ENCODE assay signal across 17 mouse cellular contexts in genomic region chr2:121522006-121522405, GRCm38 (mm10). TPM values are rescaled to one million over a fixed set of nuclear protein-coding genes. Genes with fewer than 3 reads are reported as not detected.
DNase-seq lines count a peak whose midpoint lies in the region; ATAC-seq and TF ChIP-seq lines count a peak whose summit lies in the region.
"Had no signal": no experiment of that assay in that cellular context is flagged by ENCODE, and none has a peak within 500 bp of the region (broad histone marks: within the 10 kb centered on the region; RNA-seq: fewer than 3 reads in every experiment).

No protein-coding gene starts in this region.

- H3K27me3 ChIP-seq in MEL (ENCODE audit: control insufficient read depth in 1 of 2, insufficient read depth in 2 of 2, low read length in 2 of 2): no peaks in the 10 kb centered on the region
- H3K27me3 ChIP-seq: forebrain, embryonic 13.5 days; hindbrain, embryonic 12.5 days; intestine, embryonic 15.5 days; limb, embryonic 12.5 days had no signal

- peak overlapping the region; percentile 37; the same call in 1 of the 2 replicates for H3K9ac ChIP-seq in MEL (ENCODE audit: control insufficient read depth, low read depth, low read length, poor library complexity, severe bottlenecking)
- H3K9ac ChIP-seq: forebrain, embryonic 13.5 days; hindbrain, embryonic 12.5 days; intestine, embryonic 15.5 days; limb, embryonic 12.5 days; liver, embryonic 14.5 days had no signal

- no peak for ATAC-seq in CD4-positive, CD25-positive, alpha-beta regulatory T cell, adult 4 months
- ATAC-seq: activated CD4-positive, CD25-positive, alpha-beta regulatory T cell, adult 4 months; forebrain, embryonic 13.5 days; intestine, embryonic 15.5 days had no signal

- H3K4me3 ChIP-seq in left cerebral cortex, adult 2 months: no peak overlapping the region
- peak overlapping the region in 1 of 2 experiments; percentile 35; a peak in 2 of 4 replicates for H3K4me3 ChIP-seq in MEL (ENCODE audit: control insufficient read depth in 1 of 2, insufficient read depth in 1 of 2, low read depth in 2 of 2, low read length in 2 of 2)
- H3K4me3 ChIP-seq: forebrain, embryonic 13.5 days; hindbrain, embryonic 12.5 days; intestine, embryonic 15.5 days; limb, embryonic 12.5 days had no signal

- H3K36me3 ChIP-seq in MEL (ENCODE audit: control insufficient read depth in 1 of 2, insufficient read depth in 2 of 2, low read length in 2 of 2): peaks cover 11 to 21% of the 10 kb centered on the region in 2 experiments

- DNase-seq in left cerebral cortex, adult 2 months (ENCODE audit: extremely low spot score in 1 of 2, low spot score in 2 of 2): peak in 1 of 2 experiments; percentile 26
- no peak for DNase-seq in left cerebral cortex, postnatal 10 days (ENCODE audit: extremely low spot score in 1 of 2, low spot score in 2 of 2)
- DNase-seq in MEL (ENCODE audit: low read depth, low spot score): peak; percentile 91
- DNase-seq in c-Kit-positive CD71-positive TER-119-positive erythroid progenitor cells, embryonic 14.5 days (ENCODE audit: low spot score): peak; percentile 48
- DNase-seq in telencephalon, adult 2 months (ENCODE audit: low read depth, low spot score): peak; percentile 57
- DNase-seq in spleen, postnatal 4 days (ENCODE audit: low spot score in 2 of 2): no peak
- DNase-seq: adrenal gland, postnatal 36 days; cerebellum, postnatal 10 days; gastrocnemius, postnatal 25 days; kidney, postnatal 4 days had no signal

- peak overlapping the region; percentile 48; the same call in 1 of the 2 replicates for H3K27ac ChIP-seq in left cerebral cortex, adult 2 months
- peak overlapping the region; percentile 94 for H3K27ac ChIP-seq in MEL (ENCODE audit: control insufficient read depth, low read depth, low read length)
- H3K27ac ChIP-seq: forebrain, embryonic 13.5 days; hindbrain, embryonic 12.5 days; intestine, embryonic 15.5 days; limb, embryonic 12.5 days; liver, embryonic 14.5 days had no signal

- TF ChIP-seq CTCF in left cerebral cortex, adult 2 months (IDR thresholded peaks at IDR 0.05): no peak
- no peak for TF ChIP-seq CTCF in MEL (IDR thresholded peaks at IDR 0.05 in 2 of 3, conservative IDR thresholded peaks at IDR 0.05 in 1 of 3; ENCODE audit: control insufficient read depth in 1 of 3, insufficient read depth in 1 of 3, low read depth in 2 of 3, low read length in 3 of 3, poor library complexity in 1 of 3, severe bottlenecking in 1 of 3)

- no peak for TF ChIP-seq POLR2A in MEL (IDR thresholded peaks at IDR 0.05; ENCODE audit: control insufficient read depth in 1 of 2, insufficient read depth in 1 of 2, low read depth in 1 of 2, low read length in 2 of 2, poor library complexity in 1 of 2)

- H3K79me2 ChIP-seq in MEL (ENCODE audit: control insufficient read depth, insufficient read depth, low read length, poor library complexity): peaks cover 2% of the 10 kb centered on the region; the same call in 1 of the 2 replicates

- TF ChIP-seq EP300 in MEL (IDR thresholded peaks at IDR 0.05; ENCODE audit: low read depth in 1 of 2, low read length in 2 of 2): no peak

- no peak for TF ChIP-seq RAD21 in MEL (IDR thresholded peaks at IDR 0.05; ENCODE audit: low read depth, low read length)

- no peaks in the 10 kb centered on the region for H3K9me3 ChIP-seq in MEL (replicated peaks; ENCODE audit: insufficient read depth, low read length)
- H3K9me3 ChIP-seq: forebrain, embryonic 13.5 days; hindbrain, embryonic 12.5 days; intestine, embryonic 15.5 days; limb, embryonic 12.5 days had no signal

- intact Hi-C loops in left cerebral cortex, adult 2 months (cut with DNase I): loop anchor here (10.0 kb wide), 1 partner anchor 93 kb away; no protein-coding TSS in a partner anchor
- intact Hi-C loops in left cerebral cortex, postnatal 10 days (cut with DNase I): no loop called here

- H3K4me1 ChIP-seq in MEL (ENCODE audit: control insufficient read depth in 1 of 2, insufficient read depth in 2 of 2, low read length in 2 of 2): peaks cover 8 to 11% of the 10 kb centered on the region in 2 experiments
- H3K4me1 ChIP-seq: forebrain, embryonic 13.5 days; hindbrain, embryonic 12.5 days; intestine, embryonic 15.5 days; limb, embryonic 12.5 days had no signal

TF ChIP-seq in MEL, 35 proteins besides CTCF, POLR2A, EP300 and RAD21:
- TF ChIP-seq NELFE (IDR thresholded peaks at IDR 0.05; ENCODE audit: low read depth, low read length) (no peak), E2F4 (IDR thresholded peaks at IDR 0.05; ENCODE audit: borderline replicate concordance, low read depth, low read length) (no peak), SIN3A (IDR thresholded peaks at IDR 0.05; ENCODE audit: low read length) (no peak), BHLHE40 (IDR thresholded peaks at IDR 0.05; ENCODE audit: borderline replicate concordance, low read depth, low read length) (no peak), GABPA (IDR thresholded peaks at IDR 0.05; ENCODE audit: low read depth, low read length) (no peak), SMC3 (IDR thresholded peaks at IDR 0.05; ENCODE audit: low read depth, low read length) (no peak), USF2 (IDR thresholded peaks at IDR 0.05; ENCODE audit: borderline replicate concordance in 1 of 2, insufficient read depth in 1 of 2, low read depth in 1 of 2, low read length in 2 of 2) (no peak), TBP (IDR thresholded peaks at IDR 0.05; ENCODE audit: low read depth, low read length) (no peak), RCOR1 (IDR thresholded peaks at IDR 0.05; ENCODE audit: low read depth, low read length) (no peak), CHD2 (IDR thresholded peaks at IDR 0.05; ENCODE audit: low read length) (no peak), ZNF384 (IDR thresholded peaks at IDR 0.05; ENCODE audit: low read depth, low read length) (no peak), UBTF (IDR thresholded peaks at IDR 0.05; ENCODE audit: borderline replicate concordance, insufficient read depth, low read depth, low read length) (no peak)

RNA-seq across cellular contexts. Expression of gene Wdr76, which starts 15.5 kb away (rescaled TPM):
- total RNA-seq in left cerebral cortex, adult 2 months (2021): 1 to 10 TPM; 4.5 to 5.5 TPM
- 1 to 10 TPM; 4.2 to 4.4 TPM for total RNA-seq in left cerebral cortex, postnatal 10 days (2021)
- 23.2 and 23.5 TPM in 2 replicates for total RNA-seq in MEL (2012; rRNA removed)
- polyA plus RNA-seq in MEL (2012; ENCODE audit: insufficient read depth in 1 of 2, insufficient read length in 2 of 2, low read depth in 1 of 2, low replicate concordance in 2 of 2, missing spikeins in 1 of 2): 10 to 100 TPM in 1 of 2 experiments, not detected in 1; 21.8 TPM
- polyA plus RNA-seq in CD4-positive, CD25-positive, alpha-beta regulatory T cell, adult 4 months (2017; shearing (Covaris generic)): 10 to 100 TPM in 1 of 2 experiments, 1 to 10 TPM in 1; 7.2 to 11.2 TPM

RNA-seq across cellular contexts. Expression of gene Mfap1a, which starts 15.5 kb away (rescaled TPM):
- 10 to 100 TPM; 33.3 TPM for total RNA-seq in left cerebral cortex, adult 2 months (2021)
- 10 to 100 TPM; 31.2 to 32.7 TPM for total RNA-seq in left cerebral cortex, postnatal 10 days (2021)
- total RNA-seq in MEL (2012; rRNA removed): 23.5 and 23.8 TPM in 2 replicates
- 10 to 100 TPM in 1 of 2 experiments, not detected in 1; 29.3 TPM for polyA plus RNA-seq in MEL (2012; ENCODE audit: insufficient read depth in 1 of 2, insufficient read length in 2 of 2, low read depth in 1 of 2, low replicate concordance in 2 of 2, missing spikeins in 1 of 2)
- polyA plus RNA-seq in CD4-positive, CD25-positive, alpha-beta regulatory T cell, adult 4 months (2017; shearing (Covaris generic)): 10 to 100 TPM; 28.6 to 43.0 TPM

RNA-seq across cellular contexts. Expression of gene Mfap1b, which starts 48.1 kb away (rescaled TPM):
- total RNA-seq in left cerebral cortex, adult 2 months (2021): 10 to 100 TPM; 40.9 to 41.5 TPM
- total RNA-seq in left cerebral cortex, postnatal 10 days (2021): 10 to 100 TPM; 35.1 to 37.0 TPM
- 17.2 and 20.3 TPM in 2 replicates for total RNA-seq in MEL (2012; rRNA removed)
- 10 to 100 TPM in 1 of 2 experiments, not detected in 1; 19.1 TPM for polyA plus RNA-seq in MEL (2012; ENCODE audit: insufficient read depth in 1 of 2, insufficient read length in 2 of 2, low read depth in 1 of 2, low replicate concordance in 2 of 2, missing spikeins in 1 of 2)
- polyA plus RNA-seq in CD4-positive, CD25-positive, alpha-beta regulatory T cell, adult 4 months (2017; shearing (Covaris generic)): 10 to 100 TPM; 88.2 to 89.2 TPM

Comparison
In these comparisons a context has a peak if more than half of its experiments do, and no peak if none do; other contexts are left out.
1. DNase-seq: peak in MEL (single experiment), c-Kit-positive CD71-positive TER-119-positive erythroid progenitor cells, embryonic 14.5 days (single experiment) and telencephalon, adult 2 months (single experiment); none in left cerebral cortex, postnatal 10 days (0 of 2) and spleen, postnatal 4 days (0 of 2).